Mouse (Mus musculus): Measurements from ENCODE around the gene Gm20388. TPM values are rescaled to one million over a fixed set of nuclear protein-coding genes. Genes with fewer than 3 reads are reported as not detected.

Gm20388 gene
- polyA plus RNA-seq, 1 experiment from 2014 or later: not detected

DNA sequence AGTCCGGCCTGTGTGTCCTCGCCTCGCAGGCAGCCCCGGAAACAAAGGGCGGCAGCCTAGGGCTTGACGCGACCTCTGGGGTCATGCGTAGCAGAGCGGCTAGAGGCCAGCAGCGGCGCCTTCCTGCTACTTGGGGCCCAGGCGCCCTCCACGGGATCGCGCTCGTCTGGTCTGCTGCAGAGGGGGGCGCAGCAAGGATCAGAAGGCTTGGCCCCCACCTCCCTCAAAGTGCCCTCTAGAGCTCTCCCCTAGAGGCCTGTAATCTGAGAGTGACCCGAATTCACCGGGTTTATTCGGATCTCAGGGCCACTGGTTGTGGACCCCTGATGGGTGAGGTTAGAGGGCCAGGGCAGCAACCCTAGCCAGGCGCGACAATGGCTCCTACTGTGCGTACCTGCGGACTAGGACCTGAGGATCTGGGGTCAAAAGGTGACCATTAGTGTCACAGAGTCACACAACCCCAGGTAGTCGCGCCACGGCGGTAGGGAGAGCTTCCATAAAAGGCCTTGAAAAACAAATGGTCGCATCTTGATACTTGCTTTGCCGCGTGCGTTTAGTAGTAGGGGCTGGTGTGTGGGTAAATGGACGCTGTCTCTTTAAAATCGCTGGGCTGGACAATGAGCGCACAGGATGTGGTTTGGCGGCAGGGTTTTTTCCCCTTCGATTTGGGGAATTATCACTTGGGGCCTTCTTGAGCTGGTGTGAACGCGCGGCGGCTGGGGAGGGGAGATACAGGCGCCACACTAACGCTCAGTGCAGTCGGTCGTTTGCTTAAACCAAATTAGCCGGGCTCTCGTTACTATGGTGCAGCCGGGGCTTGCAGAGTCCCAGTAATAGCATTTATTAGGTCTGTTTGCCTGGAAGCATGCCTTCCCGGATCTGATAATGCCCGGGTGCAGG is 576.1 kb downstream of the Gm20388 start:
- Histone ChIP-seq H3K9ac (ENCODE audit: low read length) (peak overlapping the region; percentile 87), H3K27ac (ENCODE audit: low read length) (peak overlapping the region; percentile 97), H3K27me3 (ENCODE audit: control insufficient read depth, insufficient read depth, low read depth, low read length) (no peaks in the 10 kb centered on the region), H3K4me2 (ENCODE audit: low read depth, low read length) (peak overlapping the region; percentile 98), H3K4me1 (replicated peaks; ENCODE audit: control insufficient read depth, insufficient read depth, low read length) (peaks cover 56% of the 10 kb centered on the region), H3K4me3 (ENCODE audit: low read length) (peak overlapping the region; percentile 65), H3K36me3 (ENCODE audit: control insufficient read depth, insufficient read depth, low read length) (no peaks in the 10 kb centered on the region), H3K9me3 (ENCODE audit: control insufficient read depth, low read length) (no peaks in the 10 kb centered on the region)
- ATAC-seq (ENCODE audit: low read depth): peak; percentile 19; the same call in 1 of the 2 replicates
- WGBS: 8% methylated on average over 50 of the region's 50 CpGs

DNA sequence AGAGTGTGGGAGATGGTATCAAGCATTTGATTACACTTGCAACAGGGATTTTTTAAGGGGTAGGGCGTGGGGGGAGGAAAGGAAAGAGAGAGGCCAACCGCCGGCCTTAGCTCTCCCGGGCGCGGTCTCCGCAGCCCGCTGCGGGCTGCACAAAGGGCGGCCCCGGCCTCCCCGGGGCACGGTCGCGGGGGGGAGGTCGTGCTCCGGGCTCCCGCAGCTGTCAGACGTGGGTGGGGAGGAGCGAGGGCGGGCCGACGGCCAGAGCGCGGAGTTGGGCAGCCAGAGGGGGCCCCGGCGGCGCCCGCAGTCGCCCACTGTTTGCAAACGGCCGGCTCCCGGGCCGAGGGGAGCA is 576.7 kb downstream of the Gm20388 start:
- H3K27me3 ChIP-seq (ENCODE audit: control insufficient read depth, insufficient read depth, low read depth, low read length): no peaks in the 10 kb centered on the region
- H3K4me1 ChIP-seq (replicated peaks; ENCODE audit: control insufficient read depth, insufficient read depth, low read length): peaks cover 61% of the 10 kb centered on the region
- WGBS: under 1% methylated on average over 23 of the region's 34 CpGs
- H3K36me3 ChIP-seq (ENCODE audit: control insufficient read depth, insufficient read depth, low read length): no peaks in the 10 kb centered on the region
- peak overlapping the region; percentile 97 for H3K27ac ChIP-seq (ENCODE audit: low read length)
- ATAC-seq (ENCODE audit: low read depth): peak; percentile 35
- peak overlapping the region; percentile 65 for H3K4me3 ChIP-seq (ENCODE audit: low read length)
- peak overlapping the region; percentile 98 for H3K4me2 ChIP-seq (ENCODE audit: low read depth, low read length)
- peak overlapping the region; percentile 87 for H3K9ac ChIP-seq (ENCODE audit: low read length)
- no peaks in the 10 kb centered on the region for H3K9me3 ChIP-seq (ENCODE audit: control insufficient read depth, low read length)

DNA sequence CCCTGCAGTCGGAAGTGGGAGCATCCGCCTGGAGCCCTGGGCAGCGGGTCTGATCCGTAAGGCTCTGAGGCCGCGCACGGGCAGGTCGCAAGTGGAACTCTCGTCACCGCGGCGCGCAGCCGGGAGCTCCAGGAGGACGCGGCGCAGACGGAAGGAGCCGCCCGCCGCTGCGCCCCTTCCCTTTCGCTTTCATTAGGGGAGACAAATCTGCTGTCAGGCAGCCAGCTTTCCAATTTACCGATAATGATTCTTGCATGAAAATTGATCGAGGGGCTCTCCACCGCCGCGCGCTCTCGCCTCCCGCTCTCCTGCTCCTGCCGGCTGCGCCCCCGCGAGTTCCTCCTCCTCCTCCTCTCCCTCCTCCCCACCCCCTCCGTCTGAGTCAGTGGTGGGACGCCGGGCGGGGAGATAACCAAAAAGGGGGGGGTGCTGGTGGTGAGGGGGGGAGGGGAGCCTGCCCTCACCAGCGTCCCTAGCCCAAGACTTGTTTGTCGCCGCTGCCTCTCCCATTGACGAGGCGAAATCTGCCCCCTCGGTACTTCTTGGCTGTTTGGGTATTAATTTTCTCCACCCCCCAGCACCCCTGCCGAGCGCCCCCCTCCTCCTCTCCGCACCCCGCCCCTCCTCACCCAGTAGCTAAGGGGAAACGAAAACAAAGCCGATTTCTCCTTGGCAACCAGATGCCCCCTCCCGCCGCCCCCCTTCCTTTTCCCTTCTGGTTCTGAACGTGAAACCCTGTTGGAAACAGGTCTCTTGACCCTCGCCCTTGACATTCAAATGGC is 577.3 kb downstream of the Gm20388 start:
- H3K4me2 ChIP-seq (ENCODE audit: low read depth, low read length): peak overlapping the region; percentile 98
- peak overlapping the region; percentile 87 for H3K9ac ChIP-seq (ENCODE audit: low read length)
- H3K4me1 ChIP-seq (replicated peaks; ENCODE audit: control insufficient read depth, insufficient read depth, low read length): peaks cover 66% of the 10 kb centered on the region
- no peaks in the 10 kb centered on the region for H3K9me3 ChIP-seq (ENCODE audit: control insufficient read depth, low read length)
- under 1% methylated on average over 49 of the region's 55 CpGs for WGBS
- H3K27ac ChIP-seq (ENCODE audit: low read length): peak overlapping the region; percentile 97
- ATAC-seq (ENCODE audit: low read depth): peak; percentile 47
- H3K36me3 ChIP-seq (ENCODE audit: control insufficient read depth, insufficient read depth, low read length): no peaks in the 10 kb centered on the region
- H3K27me3 ChIP-seq (ENCODE audit: control insufficient read depth, insufficient read depth, low read depth, low read length): no peaks in the 10 kb centered on the region
- peak overlapping the region; percentile 65 for H3K4me3 ChIP-seq (ENCODE audit: low read length)

DNA sequence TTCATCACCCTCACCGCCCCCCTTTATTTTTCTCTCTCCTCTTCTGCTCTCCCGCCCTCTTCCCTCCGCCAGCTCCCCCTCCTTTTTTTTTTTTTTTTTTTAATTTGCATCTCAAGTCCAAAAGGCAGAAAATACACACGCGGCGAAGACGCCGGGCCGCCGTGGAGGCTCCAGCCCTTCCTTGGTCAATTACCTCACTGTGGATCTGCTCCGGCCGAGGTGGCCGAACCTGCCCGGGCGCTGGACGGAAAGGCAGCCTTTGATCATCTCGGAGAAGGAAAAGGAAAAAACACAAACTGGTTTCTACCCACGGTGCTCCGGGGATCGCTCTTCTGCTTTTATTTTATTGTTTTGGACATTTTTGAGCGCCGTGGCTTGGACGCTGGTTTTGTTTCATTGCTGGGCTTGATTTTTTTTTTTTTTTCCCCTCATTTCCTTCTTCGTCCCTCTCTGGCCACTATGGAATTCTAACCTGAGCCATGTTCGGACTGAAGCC is 578.0 kb downstream of the Gm20388 start:
- H3K36me3 ChIP-seq (ENCODE audit: control insufficient read depth, insufficient read depth, low read length): no peaks in the 10 kb centered on the region
- peak overlapping the region; percentile 97 for H3K27ac ChIP-seq (ENCODE audit: low read length)
- H3K4me2 ChIP-seq (ENCODE audit: low read depth, low read length): peak overlapping the region; percentile 98
- peak overlapping the region; percentile 65 for H3K4me3 ChIP-seq (ENCODE audit: low read length)
- peak overlapping the region; percentile 87 for H3K9ac ChIP-seq (ENCODE audit: low read length)
- H3K27me3 ChIP-seq (ENCODE audit: control insufficient read depth, insufficient read depth, low read depth, low read length): no peaks in the 10 kb centered on the region
- no peaks in the 10 kb centered on the region for H3K9me3 ChIP-seq (ENCODE audit: control insufficient read depth, low read length)
- ATAC-seq (ENCODE audit: low read depth): no peak
- under 1% methylated on average over 25 of the region's 25 CpGs for WGBS
- peaks cover 73% of the 10 kb centered on the region for H3K4me1 ChIP-seq (replicated peaks; ENCODE audit: control insufficient read depth, insufficient read depth, low read length)

DNA sequence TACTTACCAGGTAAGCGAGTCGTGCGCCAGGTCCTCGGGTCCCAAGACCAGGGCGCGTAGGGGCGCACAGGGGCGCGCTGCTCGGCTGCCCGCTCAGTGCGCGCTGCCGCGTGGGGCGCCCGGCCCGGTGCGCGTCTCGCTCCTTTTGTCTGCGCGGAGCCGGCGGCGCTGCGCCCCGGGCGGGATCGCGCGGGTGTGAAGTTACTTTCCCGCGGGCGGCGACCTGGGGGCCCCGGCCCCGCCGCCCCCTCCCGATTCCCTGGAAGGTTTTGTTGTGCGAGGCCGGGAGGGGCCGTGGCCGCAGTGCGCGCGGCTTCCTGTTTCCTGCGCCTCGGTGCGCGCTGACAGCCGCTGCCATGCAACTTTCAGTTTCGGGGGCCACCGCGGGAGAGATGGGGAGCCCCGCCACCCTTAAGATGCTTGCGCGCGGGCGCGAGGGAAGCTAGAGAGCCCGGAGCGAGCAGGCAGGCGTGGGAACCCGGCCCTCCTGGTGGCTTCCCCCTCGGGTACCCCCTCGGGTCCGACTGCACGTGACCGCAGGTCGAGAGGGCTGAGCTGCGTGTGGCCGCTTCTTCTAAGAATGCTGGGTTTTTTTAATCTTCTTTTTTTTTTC is 578.6 kb downstream of the Gm20388 start:
- whole genome bisulfite sequencing: under 1% methylated on average over 73 of the region's 73 CpGs
- Histone ChIP-seq H3K9me3 (ENCODE audit: control insufficient read depth, low read length) (no peaks in the 10 kb centered on the region), H3K4me2 (ENCODE audit: low read depth, low read length) (peak overlapping the region; percentile 98), H3K9ac (ENCODE audit: low read length) (peak overlapping the region; percentile 87), H3K4me1 (replicated peaks; ENCODE audit: control insufficient read depth, insufficient read depth, low read length) (peaks cover 79% of the 10 kb centered on the region), H3K36me3 (ENCODE audit: control insufficient read depth, insufficient read depth, low read length) (no peaks in the 10 kb centered on the region), H3K27me3 (ENCODE audit: control insufficient read depth, insufficient read depth, low read depth, low read length) (no peaks in the 10 kb centered on the region), H3K27ac (ENCODE audit: low read length) (peak overlapping the region; percentile 97), H3K4me3 (ENCODE audit: low read length) (peak overlapping the region; percentile 65)
- no peak for ATAC-seq (ENCODE audit: low read depth)

DNA sequence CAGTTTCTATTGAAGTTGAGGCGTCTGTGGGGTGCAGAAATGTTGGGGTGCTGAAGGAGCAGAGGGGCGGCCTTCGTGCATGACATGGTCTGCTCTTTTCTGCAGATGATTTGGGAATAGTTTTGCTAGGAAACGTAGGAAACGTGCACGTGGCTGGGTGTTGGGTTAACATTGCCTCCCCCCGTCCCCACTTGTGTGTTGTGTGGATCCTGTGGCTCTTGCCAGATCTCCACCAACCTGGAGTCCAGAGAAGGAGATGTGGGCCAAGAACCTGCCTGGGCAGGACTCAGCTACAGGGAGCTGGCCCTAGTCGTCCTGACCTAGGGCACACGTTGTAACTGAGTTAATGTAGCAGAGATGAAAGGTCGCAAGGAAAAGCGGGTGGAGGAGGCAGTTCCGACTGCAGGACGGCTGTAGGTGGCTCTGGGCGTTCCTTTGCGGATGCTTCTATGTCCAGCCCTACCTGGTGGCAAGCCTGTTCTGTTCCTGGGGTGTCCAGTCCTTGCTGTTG is 579.2 kb downstream of the Gm20388 start:
- Histone ChIP-seq H3K27me3 (ENCODE audit: control insufficient read depth, insufficient read depth, low read depth, low read length) (no peaks in the 10 kb centered on the region), H3K9me3 (ENCODE audit: control insufficient read depth, low read length) (no peaks in the 10 kb centered on the region), H3K9ac (ENCODE audit: low read length) (peak overlapping the region; percentile 87), H3K27ac (ENCODE audit: low read length) (peak overlapping the region; percentile 97), H3K4me1 (replicated peaks; ENCODE audit: control insufficient read depth, insufficient read depth, low read length) (peaks cover 79% of the 10 kb centered on the region), H3K36me3 (ENCODE audit: control insufficient read depth, insufficient read depth, low read length) (no peaks in the 10 kb centered on the region), H3K4me2 (ENCODE audit: low read depth, low read length) (peak overlapping the region; percentile 98), H3K4me3 (ENCODE audit: low read length) (peak overlapping the region; percentile 65)
- no peak for ATAC-seq (ENCODE audit: low read depth)
- 14% methylated on average over 15 of the region's 15 CpGs for WGBS

DNA sequence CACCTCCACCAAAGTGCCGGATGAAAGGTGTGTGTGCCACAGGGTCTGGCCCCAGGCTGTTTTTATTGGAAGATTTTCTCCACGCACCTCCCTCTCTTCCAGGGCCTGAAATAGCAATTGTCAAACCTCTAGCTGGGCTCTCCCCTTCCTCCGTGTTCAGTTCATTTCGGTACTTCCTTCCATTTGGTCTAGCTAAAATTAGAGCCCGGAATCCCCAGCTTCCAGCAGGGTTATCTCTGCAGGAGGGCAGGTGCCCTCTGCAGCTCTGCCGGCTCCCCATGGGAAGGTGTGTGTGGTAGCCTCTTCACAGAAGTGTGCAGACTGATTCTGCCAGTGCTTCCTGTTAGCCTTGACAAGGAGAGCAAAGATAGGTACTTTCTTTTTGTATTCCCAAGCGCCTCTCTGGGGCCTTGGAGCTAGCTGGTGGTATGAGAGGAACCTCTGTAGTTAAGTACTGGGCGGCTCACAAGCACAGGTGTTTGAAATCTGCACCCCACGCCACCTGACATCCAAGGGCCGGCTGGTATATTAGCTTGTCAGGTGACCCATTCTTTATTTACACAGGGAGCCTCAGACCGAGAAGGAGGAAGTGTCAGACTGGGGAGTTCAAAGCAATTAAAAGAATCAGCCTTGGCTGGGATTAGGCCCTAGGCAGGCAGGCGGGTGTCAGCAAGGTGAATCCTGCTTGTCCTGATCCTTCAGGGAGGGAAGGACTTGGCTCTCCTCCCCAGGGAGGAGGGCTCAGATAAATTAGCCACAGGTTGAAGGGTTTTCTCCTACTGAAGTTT is 579.9 kb downstream of the Gm20388 start:
- Histone ChIP-seq H3K9ac (ENCODE audit: low read length) (peak overlapping the region; percentile 87), H3K4me1 (replicated peaks; ENCODE audit: control insufficient read depth, insufficient read depth, low read length) (peaks cover 79% of the 10 kb centered on the region), H3K36me3 (ENCODE audit: control insufficient read depth, insufficient read depth, low read length) (no peaks in the 10 kb centered on the region), H3K4me3 (ENCODE audit: low read length) (peak overlapping the region; percentile 65), H3K4me2 (ENCODE audit: low read depth, low read length) (peak overlapping the region; percentile 98), H3K9me3 (ENCODE audit: control insufficient read depth, low read length) (no peaks in the 10 kb centered on the region), H3K27me3 (ENCODE audit: control insufficient read depth, insufficient read depth, low read depth, low read length) (no peaks in the 10 kb centered on the region), H3K27ac (ENCODE audit: low read length) (peak overlapping the region; percentile 97)
- 0 out of 2 replicates have a peak, but pooled peaks have one; percentile 6 for ATAC-seq (ENCODE audit: low read depth)
- 33% methylated on average over 12 of the region's 12 CpGs for WGBS

DNA sequence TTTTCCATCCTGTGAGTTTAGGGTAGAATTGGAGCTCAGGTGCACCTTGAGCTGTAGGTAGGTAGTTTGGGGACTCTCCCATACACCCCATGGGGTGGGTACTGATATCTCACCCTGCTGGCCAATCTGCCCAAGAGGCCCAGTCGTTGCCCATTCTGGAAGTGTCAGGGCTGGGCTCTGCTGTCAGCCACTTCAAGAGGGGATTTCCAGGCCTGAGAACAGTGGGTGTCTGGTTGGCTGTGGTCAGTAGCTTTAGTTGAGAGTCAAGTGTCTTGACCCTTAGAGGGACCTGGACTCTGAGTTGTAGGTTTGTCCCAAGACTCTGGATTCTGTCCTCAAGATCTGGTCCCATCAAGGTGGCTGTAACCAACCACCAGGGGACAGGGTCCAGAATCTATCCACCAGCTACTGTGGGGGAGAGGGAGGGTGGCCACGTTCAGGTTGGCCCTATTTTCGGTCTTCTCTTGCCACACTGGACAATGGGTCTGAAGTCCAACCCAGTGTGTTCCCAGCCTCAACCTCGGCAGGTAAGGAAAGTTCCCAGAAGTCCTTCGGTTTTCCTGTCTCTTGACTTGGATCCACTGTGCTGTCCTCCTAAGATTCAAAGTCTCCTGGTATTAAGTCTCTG is 580.6 kb downstream of the Gm20388 start:
- Histone ChIP-seq H3K4me3 (ENCODE audit: low read length) (peak overlapping the region; percentile 65; the same call in 1 of the 2 replicates), H3K4me2 (ENCODE audit: low read depth, low read length) (peak overlapping the region; percentile 98), H3K27me3 (ENCODE audit: control insufficient read depth, insufficient read depth, low read depth, low read length) (no peaks in the 10 kb centered on the region), H3K9ac (ENCODE audit: low read length) (peak overlapping the region; percentile 87; the same call in 1 of the 2 replicates), H3K9me3 (ENCODE audit: control insufficient read depth, low read length) (no peaks in the 10 kb centered on the region), H3K4me1 (replicated peaks; ENCODE audit: control insufficient read depth, insufficient read depth, low read length) (peaks cover 72% of the 10 kb centered on the region), H3K27ac (ENCODE audit: low read length) (peak overlapping the region; percentile 97), H3K36me3 (ENCODE audit: control insufficient read depth, insufficient read depth, low read length) (no peaks in the 10 kb centered on the region)
- ATAC-seq (ENCODE audit: low read depth): no peak
- whole genome bisulfite sequencing: 62% methylated on average over 5 of the region's 5 CpGs
